Mouse (Mus musculus) E14TG2a.4 (cell line): Measurements from ENCODE around the gene Mybpc3.

ENCODE experiments used
- CTCF ChIP-seq: conservative IDR thresholded peaks from 2 replicates; pipeline ENCODE4 v1.5.1; 2014; ENCODE audit warnings: low read length
- NANOG ChIP-seq: IDR thresholded peaks from 2 replicates; pipeline ENCODE4 v1.6.1; 2014; ENCODE audit warnings: borderline replicate concordance, low read length, mixed read lengths
- POU5F1 ChIP-seq: IDR thresholded peaks from 2 replicates; pipeline ENCODE4 v1.6.1; 2014; ENCODE audit warnings: low read length, borderline replicate concordance

DNA sequence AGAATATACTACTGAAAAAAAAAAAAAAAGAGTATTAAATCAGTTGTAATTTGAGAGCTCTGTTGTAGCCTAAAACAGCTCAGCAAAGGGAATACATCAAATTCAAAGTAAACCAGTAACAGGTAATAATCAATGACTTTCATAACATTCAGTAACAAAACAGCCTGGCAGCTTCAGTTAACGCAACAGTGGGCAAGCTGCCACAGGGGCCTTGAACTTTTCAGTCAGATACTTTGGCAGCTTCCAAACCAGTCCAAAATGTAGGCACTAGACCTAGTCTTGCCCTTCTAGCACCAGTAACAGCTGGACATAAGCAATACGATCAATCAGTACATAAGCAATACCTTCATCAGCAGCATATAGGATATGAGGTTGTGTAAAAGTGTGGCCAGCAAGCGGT lies 36.1 kb downstream of the Mybpc3 start:
- TF ChIP-seq NANOG (no peak), CTCF (no peak), POU5F1 (no peak)
